Mouse (Mus musculus) CH12.LX (cell line): ENCODE results near the gene Mb.

Experiments
- CTCF ChIP-seq, 2 experiments: IDR thresholded peaks in 1 of 2; conservative IDR thresholded peaks in 1 of 2; 2 replicates each; pipeline ENCODE4 v1.5.1; 2011 to 2012; ENCODE audit warnings: low read depth in 2 of 2, low read length in 2 of 2, improper control_type of control experiment in 1 of 2, inconsistent platforms in 1 of 2, mild to moderate bottlenecking in 1 of 2, moderate library complexity in 1 of 2
- ELF1 ChIP-seq: IDR thresholded peaks from 2 replicates; pipeline ENCODE4 v1.6.1; 2014; ENCODE audit warnings: low read depth, mild to moderate bottlenecking, inconsistent platforms, low read length, improper control_type of control experiment
- EP300 ChIP-seq: IDR thresholded peaks from 2 replicates; pipeline ENCODE4 v1.6.1; 2011; ENCODE audit warnings: low read length, improper control_type of control experiment
- ETS1 ChIP-seq: conservative IDR thresholded peaks from 2 replicates; pipeline ENCODE4 v1.6.1; 2012; ENCODE audit warnings: low read depth, mild to moderate bottlenecking, inconsistent platforms, low read length, improper control_type of control experiment, moderate library complexity
- HCFC1 ChIP-seq: IDR thresholded peaks from 2 replicates; pipeline ENCODE4 v1.6.1; 2012; ENCODE audit warnings: low read depth, mild to moderate bottlenecking, inconsistent platforms, low read length, improper control_type of control experiment
- IRF4 ChIP-seq: IDR thresholded peaks from 2 replicates; pipeline ENCODE4 v1.6.1; 2014; ENCODE audit warnings: low read depth, mild to moderate bottlenecking, inconsistent platforms, low read length, improper control_type of control experiment
- MAFK ChIP-seq: IDR thresholded peaks from 2 replicates; pipeline ENCODE4 v1.6.1; 2011; ENCODE audit warnings: low read length, improper control_type of control experiment; ENCODE audit not compliant: insufficient replicate concordance
- MAX ChIP-seq: IDR thresholded peaks from 2 replicates; pipeline ENCODE4 v1.6.1; 2011; ENCODE audit warnings: low read length, improper control_type of control experiment
- MAZ ChIP-seq: IDR thresholded peaks from 2 replicates; pipeline ENCODE4 v1.6.1; 2012; ENCODE audit warnings: low read depth, mild to moderate bottlenecking, inconsistent platforms, low read length, improper control_type of control experiment, moderate library complexity
- POLR2A ChIP-seq: IDR thresholded peaks from 2 replicates; pipeline ENCODE4 v1.6.1; 2011; ENCODE audit warnings: low read depth, mild to moderate bottlenecking, improper control_type of control experiment, low read length
- SMC3 ChIP-seq: IDR thresholded peaks from 2 replicates; pipeline ENCODE4 v1.6.1; 2011; ENCODE audit warnings: low read depth, low read length, improper control_type of control experiment
- USF1 ChIP-seq: IDR thresholded peaks from 2 replicates; pipeline ENCODE4 v1.6.1; 2014; ENCODE audit warnings: low read depth, mild to moderate bottlenecking, inconsistent platforms, low read length, improper control_type of control experiment

GRCm38 (mm10) chr15:77021851-77022250, 28.6 kb downstream of the Mb start:
- no peak for TF ChIP-seq CTCF (conservative IDR thresholded peaks at IDR 0.05 in 1 of 2, IDR thresholded peaks at IDR 0.05 in 1 of 2; ENCODE audit: low read depth in 2 of 2, low read length in 2 of 2)
- TF ChIP-seq HCFC1, result no peak
- TF ChIP-seq MAX, result no peak
- no peak for TF ChIP-seq POLR2A
- TF ChIP-seq ETS1, result no peak
- no peak for TF ChIP-seq MAZ
- TF ChIP-seq MAFK, result no peak
- TF ChIP-seq EP300, result no peak
- no peak for TF ChIP-seq SMC3
- no peak for TF ChIP-seq ELF1
- TF ChIP-seq USF1, result no peak
- no peak for TF ChIP-seq IRF4
